Mouse (Mus musculus): ENCODE results near the gene Parp8. TPM values are rescaled to one million over a fixed set of nuclear protein-coding genes. Genes with fewer than 3 reads are reported as not detected.

The Parp8 gene
- polyA plus RNA-seq (2014; fragmentation: Nextera tagmentation; extraction: Ambion mirVana): 15.2 and 19.7 TPM in 2 replicates

GRCm38 (mm10) chr13:117025226-117026067 lies at the start of gene Parp8:
TSS of gene Parp8 (minus strand) at chr13:117025537.
- Histone ChIP-seq H3K27me3 (ENCODE audit: control insufficient read depth, insufficient read depth, low read length) (no peaks in the 10 kb centered on the region), H3K9ac (ENCODE audit: low read depth, low read length) (peak within 1 kb of the TSS; percentile 85), H3K4me2 (replicated peaks; ENCODE audit: low read depth, low read length) (peak within 1 kb of the TSS; percentile 84), H3K9me3 (ENCODE audit: control insufficient read depth, low read length) (no peaks in the 10 kb centered on the region), H3K36me3 (ENCODE audit: control insufficient read depth, insufficient read depth, low read length) (no peaks in the 10 kb centered on the region), H3K27ac (ENCODE audit: low read depth, low read length) (peak within 1 kb of the TSS; percentile 88), H3K4me1 (ENCODE audit: control insufficient read depth, insufficient read depth, low read length) (peaks cover 6% of the 10 kb centered on the region), H3K4me3 (ENCODE audit: low read length) (peak within 1 kb of the TSS; percentile 74)
- under 1% methylated on average over 50 of the region's 67 CpGs for WGBS
- ATAC-seq (ENCODE audit: low FRiP score, low TSS enrichment): peak; percentile 78

- no peak overlapping the region for H3K9ac ChIP-seq (ENCODE audit: low read depth, low read length)
- 50% methylated on average over 17 of the region's 17 CpGs for WGBS
- ATAC-seq (ENCODE audit: low FRiP score, low TSS enrichment): no peak
- H3K27ac ChIP-seq (ENCODE audit: low read depth, low read length): no peak overlapping the region
- H3K36me3 ChIP-seq (ENCODE audit: control insufficient read depth, insufficient read depth, low read length): no peaks in the 10 kb centered on the region
- no peak overlapping the region for H3K4me2 ChIP-seq (replicated peaks; ENCODE audit: low read depth, low read length)
- H3K4me1 ChIP-seq (ENCODE audit: control insufficient read depth, insufficient read depth, low read length): peaks cover 2% of the 10 kb centered on the region; the same call in 1 of the 2 replicates
- no peaks in the 10 kb centered on the region for H3K27me3 ChIP-seq (ENCODE audit: control insufficient read depth, insufficient read depth, low read length)
- H3K4me3 ChIP-seq (ENCODE audit: low read length): no peak overlapping the region
- H3K9me3 ChIP-seq (ENCODE audit: control insufficient read depth, low read length): no peaks in the 10 kb centered on the region
Observed at GRCm38 (mm10) chr13:117062628-117063315, 37.4 kb upstream of the Parp8 start.

- Histone ChIP-seq H3K27me3 (ENCODE audit: control insufficient read depth, insufficient read depth, low read length) (no peaks in the 10 kb centered on the region), H3K36me3 (ENCODE audit: control insufficient read depth, insufficient read depth, low read length) (no peaks in the 10 kb centered on the region), H3K4me1 (ENCODE audit: control insufficient read depth, insufficient read depth, low read length) (no peaks in the 10 kb centered on the region), H3K9me3 (ENCODE audit: control insufficient read depth, low read length) (no peaks in the 10 kb centered on the region), H3K4me2 (replicated peaks; ENCODE audit: low read depth, low read length) (no peak overlapping the region), H3K9ac (ENCODE audit: low read depth, low read length) (no peak overlapping the region), H3K27ac (ENCODE audit: low read depth, low read length) (no peak overlapping the region), H3K4me3 (ENCODE audit: low read length) (no peak overlapping the region)
- WGBS: 63% methylated on average over 2 of the region's 2 CpGs
- no peak for ATAC-seq (ENCODE audit: low FRiP score, low TSS enrichment)
Observed at GRCm38 (mm10) chr13:117056466-117056865, 31.1 kb upstream of the Parp8 start.

GRCm38 (mm10) chr13:117054811-117055496 lies 29.6 kb upstream of the Parp8 start:
- no peak overlapping the region for H3K27ac ChIP-seq (ENCODE audit: low read depth, low read length)
- no peak overlapping the region for H3K4me2 ChIP-seq (replicated peaks; ENCODE audit: low read depth, low read length)
- ATAC-seq (ENCODE audit: low FRiP score, low TSS enrichment): no peak
- 91% methylated on average over 7 of the region's 7 CpGs for WGBS
- no peaks in the 10 kb centered on the region for H3K9me3 ChIP-seq (ENCODE audit: control insufficient read depth, low read length)
- no peak overlapping the region for H3K4me3 ChIP-seq (ENCODE audit: low read length)
- H3K27me3 ChIP-seq (ENCODE audit: control insufficient read depth, insufficient read depth, low read length): no peaks in the 10 kb centered on the region
- no peaks in the 10 kb centered on the region for H3K4me1 ChIP-seq (ENCODE audit: control insufficient read depth, insufficient read depth, low read length)
- H3K9ac ChIP-seq (ENCODE audit: low read depth, low read length): no peak overlapping the region
- no peaks in the 10 kb centered on the region for H3K36me3 ChIP-seq (ENCODE audit: control insufficient read depth, insufficient read depth, low read length)

DNA sequence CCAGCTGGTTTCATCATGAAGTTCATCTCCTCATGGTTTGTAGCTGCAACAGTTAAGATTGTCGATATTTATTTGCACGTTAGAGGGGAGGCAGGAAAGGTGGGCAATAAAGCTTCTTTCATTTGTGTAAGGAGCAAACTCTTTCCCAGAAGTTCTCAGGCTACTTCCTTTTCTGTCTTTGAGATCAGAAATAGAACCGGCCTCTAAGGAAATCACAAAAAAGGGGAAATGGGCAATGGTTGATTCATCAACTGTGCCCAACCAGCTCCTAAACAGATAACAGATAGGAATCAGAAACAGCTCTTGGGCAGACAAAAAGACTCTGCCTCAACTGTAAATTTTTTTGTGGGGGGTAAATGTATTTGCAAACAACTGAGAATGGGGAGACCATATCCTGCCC lies 27.4 kb upstream of the Parp8 start:
- Histone ChIP-seq H3K4me3 (ENCODE audit: low read length) (no peak overlapping the region), H3K9ac (ENCODE audit: low read depth, low read length) (no peak overlapping the region), H3K4me1 (ENCODE audit: control insufficient read depth, insufficient read depth, low read length) (no peaks in the 10 kb centered on the region), H3K4me2 (replicated peaks; ENCODE audit: low read depth, low read length) (no peak overlapping the region), H3K27me3 (ENCODE audit: control insufficient read depth, insufficient read depth, low read length) (no peaks in the 10 kb centered on the region), H3K36me3 (ENCODE audit: control insufficient read depth, insufficient read depth, low read length) (no peaks in the 10 kb centered on the region), H3K9me3 (ENCODE audit: control insufficient read depth, low read length) (no peaks in the 10 kb centered on the region), H3K27ac (ENCODE audit: low read depth, low read length) (no peak overlapping the region)
- WGBS: 74% methylated on average over 3 of the region's 3 CpGs
- no peak for ATAC-seq (ENCODE audit: low FRiP score, low TSS enrichment)

DNA sequence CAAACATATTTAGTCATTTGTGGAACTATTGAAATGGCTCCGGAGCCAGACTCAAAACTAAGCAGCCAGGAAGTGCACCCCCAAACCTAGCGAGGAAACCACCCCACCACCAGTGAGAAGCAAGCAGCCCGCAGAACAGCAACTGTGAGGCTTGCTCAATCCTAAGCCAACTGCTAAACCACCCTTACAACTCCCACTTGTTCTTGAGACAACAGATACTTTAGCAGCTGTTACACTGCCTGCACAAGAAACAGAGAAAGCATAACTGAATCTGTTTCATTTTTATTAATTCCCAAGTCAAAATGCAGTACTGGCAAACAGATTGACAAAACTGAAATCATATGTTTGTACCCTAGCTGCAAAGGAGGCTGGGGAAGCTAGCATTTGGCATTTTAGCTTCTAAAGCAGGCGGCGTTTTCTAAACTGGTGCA lies 23.2 kb upstream of the Parp8 start:
- no peak for ATAC-seq (ENCODE audit: low FRiP score, low TSS enrichment)
- 84% methylated on average over 5 of the region's 5 CpGs for WGBS
- H3K36me3 ChIP-seq (ENCODE audit: control insufficient read depth, insufficient read depth, low read length): no peaks in the 10 kb centered on the region

DNA sequence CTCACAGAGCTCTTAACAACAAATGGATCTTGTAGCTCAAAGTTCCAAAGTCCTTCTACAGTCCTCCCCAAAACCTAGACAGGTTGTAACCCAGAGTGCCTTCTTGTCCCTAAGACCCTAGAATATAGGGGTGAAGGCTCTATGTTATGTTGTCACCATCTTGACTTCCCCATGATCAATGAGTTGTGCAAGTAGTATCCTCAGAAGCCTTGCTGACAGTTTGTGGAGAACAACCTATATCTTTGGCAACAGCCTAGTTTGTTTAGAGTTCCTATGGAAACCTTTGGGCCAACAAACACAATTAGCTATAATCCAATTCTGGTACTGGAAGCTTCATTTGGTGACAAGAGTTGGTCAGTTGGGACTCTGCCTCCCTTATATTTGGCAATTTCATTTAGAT lies 18.2 kb upstream of the Parp8 start:
- H3K27me3 ChIP-seq (ENCODE audit: control insufficient read depth, insufficient read depth, low read length): no peaks in the 10 kb centered on the region
- ATAC-seq (ENCODE audit: low FRiP score, low TSS enrichment): no peak
- no peak overlapping the region for H3K4me2 ChIP-seq (replicated peaks; ENCODE audit: low read depth, low read length)
- H3K9ac ChIP-seq (ENCODE audit: low read depth, low read length): no peak overlapping the region
- no peak overlapping the region for H3K4me3 ChIP-seq (ENCODE audit: low read length)
- no peak overlapping the region for H3K27ac ChIP-seq (ENCODE audit: low read depth, low read length)
- no peaks in the 10 kb centered on the region for H3K36me3 ChIP-seq (ENCODE audit: control insufficient read depth, insufficient read depth, low read length)
- no peaks in the 10 kb centered on the region for H3K4me1 ChIP-seq (ENCODE audit: control insufficient read depth, insufficient read depth, low read length)
- no peaks in the 10 kb centered on the region for H3K9me3 ChIP-seq (ENCODE audit: control insufficient read depth, low read length)

More for the DNA sequence above, 23.2 kb upstream of the Parp8 start:
- Histone ChIP-seq H3K27ac (ENCODE audit: low read depth, low read length) (no peak overlapping the region), H3K27me3 (ENCODE audit: control insufficient read depth, insufficient read depth, low read length) (no peaks in the 10 kb centered on the region), H3K9me3 (ENCODE audit: control insufficient read depth, low read length) (no peaks in the 10 kb centered on the region), H3K9ac (ENCODE audit: low read depth, low read length) (no peak overlapping the region), H3K4me1 (ENCODE audit: control insufficient read depth, insufficient read depth, low read length) (no peaks in the 10 kb centered on the region), H3K4me3 (ENCODE audit: low read length) (no peak overlapping the region), H3K4me2 (replicated peaks; ENCODE audit: low read depth, low read length) (no peak overlapping the region)

GRCm38 (mm10) chr13:117041021-117041420 lies 15.7 kb upstream of the Parp8 start:
- Histone ChIP-seq H3K4me2 (replicated peaks; ENCODE audit: low read depth, low read length) (no peak overlapping the region), H3K36me3 (ENCODE audit: control insufficient read depth, insufficient read depth, low read length) (no peaks in the 10 kb centered on the region), H3K9ac (ENCODE audit: low read depth, low read length) (no peak overlapping the region), H3K27ac (ENCODE audit: low read depth, low read length) (no peak overlapping the region), H3K9me3 (ENCODE audit: control insufficient read depth, low read length) (no peaks in the 10 kb centered on the region), H3K4me3 (ENCODE audit: low read length) (no peak overlapping the region), H3K27me3 (ENCODE audit: control insufficient read depth, insufficient read depth, low read length) (no peaks in the 10 kb centered on the region), H3K4me1 (ENCODE audit: control insufficient read depth, insufficient read depth, low read length) (no peaks in the 10 kb centered on the region)
- ATAC-seq (ENCODE audit: low FRiP score, low TSS enrichment): no peak

DNA sequence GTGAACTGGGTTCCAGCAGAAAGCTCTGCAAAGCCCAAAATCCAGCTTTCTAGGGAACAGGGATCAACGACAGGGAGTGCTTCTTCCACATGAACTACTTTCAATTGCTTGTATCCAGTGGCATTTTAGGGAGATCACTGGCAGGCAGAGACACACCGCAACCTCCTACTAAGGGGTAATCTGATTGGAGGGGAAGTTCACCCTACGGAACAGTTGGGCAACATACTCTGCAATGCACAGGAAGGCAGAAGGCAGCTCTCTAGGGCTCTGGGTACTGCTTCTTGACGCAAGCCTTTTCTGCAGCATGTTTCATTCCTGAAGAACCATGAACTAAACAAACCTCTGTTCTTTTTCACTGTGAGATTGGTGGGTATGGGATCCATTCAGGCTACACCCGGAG lies 10.9 kb upstream of the Parp8 start:
- Histone ChIP-seq H3K36me3 (ENCODE audit: control insufficient read depth, insufficient read depth, low read length) (no peaks in the 10 kb centered on the region), H3K27ac (ENCODE audit: low read depth, low read length) (no peak overlapping the region), H3K9me3 (ENCODE audit: control insufficient read depth, low read length) (no peaks in the 10 kb centered on the region), H3K4me1 (ENCODE audit: control insufficient read depth, insufficient read depth, low read length) (no peaks in the 10 kb centered on the region), H3K4me3 (ENCODE audit: low read length) (no peak overlapping the region), H3K9ac (ENCODE audit: low read depth, low read length) (no peak overlapping the region), H3K4me2 (replicated peaks; ENCODE audit: low read depth, low read length) (no peak overlapping the region), H3K27me3 (ENCODE audit: control insufficient read depth, insufficient read depth, low read length) (no peaks in the 10 kb centered on the region)
- 93% methylated on average over 5 of the region's 5 CpGs for WGBS
- ATAC-seq (ENCODE audit: low FRiP score, low TSS enrichment): no peak
